Mouse (Mus musculus) urinary bladder, postnatal 4 days (tissue): ENCODE measurements around the gene 1700020A23Rik.

Experiments used
- DNase-seq, 2 experiments: peaks; one replicate each; pipeline ENCODE4 v3.0.0; 2021 to 2022; ENCODE audit warnings: low spot score in 2 of 2

Gene 1700020A23Rik

DNA sequence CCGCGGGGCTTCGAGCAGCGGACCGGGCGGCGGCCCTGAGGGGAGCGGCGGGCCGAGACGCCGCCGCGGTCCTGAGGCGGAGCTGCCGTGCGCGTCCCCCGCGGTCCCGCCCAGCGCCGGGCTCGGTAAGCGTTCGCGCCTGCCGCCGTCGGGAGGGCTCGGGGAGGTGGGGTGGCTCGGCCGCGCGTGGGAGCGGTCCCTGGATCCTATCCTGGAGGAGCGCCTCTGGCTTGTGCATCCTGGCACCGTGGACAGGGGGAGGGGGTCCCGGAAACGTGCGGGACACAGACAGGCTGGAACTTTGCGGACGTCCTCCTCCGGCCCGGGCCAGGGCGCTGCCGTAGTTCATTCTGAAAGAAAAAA lies 45.4 kb downstream of the 1700020A23Rik start:
- DNase-seq, result peak; percentile 74 to 77

GRCm38 (mm10) chr2:130451086-130451726 lies 46.1 kb downstream of the 1700020A23Rik start:
- no peak for DNase-seq

DNA sequence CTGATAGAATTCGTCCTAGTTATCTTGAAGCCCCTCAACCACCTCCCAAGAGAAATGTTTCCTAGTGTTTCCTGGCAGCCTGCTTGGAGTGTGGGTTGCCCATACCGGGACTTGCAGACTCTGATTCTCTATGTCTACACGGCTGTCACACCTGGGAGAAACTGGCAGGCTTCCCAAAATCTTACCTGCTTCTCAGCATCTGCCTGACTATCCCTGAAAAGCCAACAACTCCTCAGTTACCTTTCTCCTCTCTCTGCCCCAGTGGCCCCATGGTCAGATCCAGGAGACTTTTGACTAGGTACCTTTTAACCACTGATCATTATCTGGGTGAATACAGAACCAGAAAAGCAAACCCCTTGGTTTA lies 46.6 kb downstream of the 1700020A23Rik start:
- no peak for DNase-seq

DNA sequence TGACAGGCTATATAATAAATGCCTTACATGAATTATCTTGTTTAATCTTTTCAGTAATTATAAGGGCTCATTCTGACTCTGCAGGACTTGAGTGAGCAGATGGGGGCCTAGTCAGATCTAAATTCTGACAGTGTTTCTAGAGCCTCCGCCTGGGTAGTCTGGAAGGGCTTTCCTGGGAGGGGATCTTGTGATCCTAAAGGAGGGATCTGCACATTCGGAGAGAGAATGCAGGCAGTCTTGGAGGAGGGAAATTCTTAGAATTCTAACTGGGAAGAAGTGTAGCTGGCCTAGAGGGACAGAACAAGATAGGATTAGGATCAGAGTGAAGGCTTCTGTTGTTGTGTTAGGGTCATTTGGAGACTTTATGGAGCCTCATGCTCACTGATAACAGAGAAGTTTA lies 47.2 kb downstream of the 1700020A23Rik start:
- no peak for DNase-seq

DNA sequence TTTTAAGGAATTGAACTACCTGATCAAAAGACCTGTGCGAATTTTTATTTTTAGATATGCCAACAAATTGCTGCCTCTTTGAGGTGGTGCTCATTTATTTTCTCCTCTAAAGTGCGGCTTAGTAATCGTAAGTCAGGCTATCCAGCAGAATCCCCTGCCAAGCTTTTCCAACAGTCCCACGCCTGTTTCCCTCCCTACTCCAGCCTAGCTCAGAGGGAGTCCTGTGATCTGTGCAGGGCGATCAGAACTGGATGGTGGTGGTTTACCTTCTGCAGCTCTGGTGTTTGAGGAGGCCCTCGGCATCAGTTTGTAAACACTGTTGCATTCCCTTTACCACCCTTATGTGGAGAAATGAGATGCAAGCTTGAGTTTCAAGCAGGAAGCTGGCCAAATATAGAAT lies 48.4 kb downstream of the 1700020A23Rik start:
- no peak for DNase-seq

DNA sequence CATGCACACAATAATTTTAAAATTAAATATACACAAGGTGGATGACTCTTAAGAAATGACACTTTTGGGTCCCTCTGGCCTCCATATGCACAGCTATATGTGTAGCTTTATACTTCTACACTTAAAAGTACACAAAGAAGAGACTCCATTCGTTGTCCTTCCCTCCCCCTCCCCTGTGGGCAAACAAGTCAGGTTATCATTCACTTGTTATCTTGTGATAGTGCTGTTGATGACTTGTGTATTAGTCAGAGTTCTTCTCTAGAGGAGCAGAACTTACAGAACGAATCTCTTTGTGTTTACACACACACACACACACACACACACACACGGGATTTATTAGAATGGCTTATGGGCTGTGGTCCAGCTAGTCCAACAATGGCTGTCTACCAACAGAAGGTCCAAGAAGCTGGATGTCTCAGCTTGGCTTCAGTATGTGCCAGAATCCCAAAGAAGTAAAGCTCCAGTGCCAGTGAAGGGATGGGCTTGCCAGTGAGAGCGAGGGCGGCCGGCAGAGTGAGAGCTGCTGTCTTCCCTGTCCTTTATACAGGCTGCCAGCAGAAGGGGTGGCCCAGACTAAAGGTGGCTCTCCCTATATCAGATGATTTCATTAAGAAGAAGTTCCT lies 49.8 kb downstream of the 1700020A23Rik start:
- no peak for DNase-seq
